Mouse (Mus musculus): ENCODE measurements around the gene Amotl2.
"Not testable (repeated sequence)": the region's sequence is repeated elsewhere in the genome, so short reads cannot be mapped to it uniquely, and the experiment has no call there.

Gene Amotl2

DNA sequence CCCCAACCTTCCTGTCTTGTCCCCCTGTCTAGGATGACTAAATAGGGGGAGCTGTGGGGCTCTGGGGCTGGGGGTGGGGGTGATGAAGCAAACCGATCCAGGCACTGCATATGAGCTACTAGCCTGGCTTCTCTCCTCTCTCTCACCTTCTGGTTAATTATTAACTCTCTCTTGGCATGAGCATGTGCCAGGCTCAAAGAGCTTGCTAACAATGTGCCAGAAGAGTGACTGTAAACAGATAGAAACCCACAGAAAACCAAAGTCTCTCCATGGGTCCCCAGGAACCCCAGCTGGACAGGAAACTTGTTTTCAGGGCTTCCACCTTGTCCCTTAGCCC, 18.2 kb downstream of the Amotl2 start:
- no peak for DNase-seq (ENCODE audit: low spot score)

DNA sequence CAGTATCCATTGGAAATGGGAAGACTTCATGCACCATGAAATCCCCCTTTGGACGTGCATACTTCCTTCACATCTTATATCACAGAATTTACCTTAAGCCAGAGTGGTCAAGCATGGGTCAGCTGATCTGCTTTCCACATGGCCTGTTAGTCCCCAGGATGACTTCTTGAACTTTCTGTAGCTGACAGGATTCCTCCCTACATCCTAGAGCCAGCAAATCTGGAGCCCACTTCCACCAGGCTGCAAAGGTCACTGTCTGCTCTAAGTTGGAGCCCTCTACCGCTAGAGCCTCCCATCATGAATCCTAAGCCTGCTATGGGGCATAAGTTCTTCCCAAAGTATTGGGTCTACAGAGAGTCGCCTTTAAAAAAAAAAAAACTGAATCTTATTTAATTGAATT, 18.8 kb downstream of the Amotl2 start:
- DNase-seq (ENCODE audit: low spot score): no peak

DNA sequence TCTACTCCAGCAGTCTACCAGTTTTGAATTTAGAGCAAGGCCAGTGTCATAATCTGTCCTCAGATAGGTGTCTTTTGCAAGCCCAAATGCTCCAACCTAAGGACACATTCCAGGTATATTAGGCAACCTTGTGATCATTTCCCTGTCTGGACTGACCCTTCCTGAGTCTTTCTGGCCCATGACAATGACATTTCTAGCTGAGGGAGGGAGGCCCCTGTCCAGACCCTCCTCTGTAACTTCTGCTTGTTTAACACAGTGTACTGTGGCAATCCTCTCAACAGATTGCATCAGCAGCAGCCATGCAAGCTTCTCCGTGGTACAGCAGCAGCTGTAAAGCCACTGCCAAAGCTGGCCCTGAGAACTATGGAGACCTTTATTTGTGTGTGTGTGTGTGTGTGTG, 19.5 kb downstream of the Amotl2 start:
- DNase-seq (ENCODE audit: low spot score): no peak

DNA sequence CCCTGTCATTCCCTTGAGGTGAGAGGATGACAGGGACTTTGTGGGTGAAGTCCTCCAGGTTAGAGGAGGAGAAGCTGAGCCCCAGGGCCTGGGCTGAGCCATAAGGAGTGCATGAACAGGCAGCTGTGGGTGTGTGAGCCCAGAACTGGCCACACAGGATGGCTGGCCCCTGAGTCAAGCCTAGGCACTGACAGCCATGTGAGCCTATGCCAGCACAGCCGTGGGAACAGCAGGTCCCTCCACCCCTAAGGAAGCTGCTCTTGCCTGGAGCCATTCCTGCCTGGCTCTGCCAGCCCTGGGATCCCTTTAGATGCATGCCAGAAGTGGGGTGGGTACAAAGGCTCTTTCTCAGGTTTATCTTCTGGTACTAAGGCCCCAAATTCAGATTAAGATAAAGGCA, 20.9 kb downstream of the Amotl2 start:
- DNase-seq (ENCODE audit: low spot score): peak; percentile 56

DNA sequence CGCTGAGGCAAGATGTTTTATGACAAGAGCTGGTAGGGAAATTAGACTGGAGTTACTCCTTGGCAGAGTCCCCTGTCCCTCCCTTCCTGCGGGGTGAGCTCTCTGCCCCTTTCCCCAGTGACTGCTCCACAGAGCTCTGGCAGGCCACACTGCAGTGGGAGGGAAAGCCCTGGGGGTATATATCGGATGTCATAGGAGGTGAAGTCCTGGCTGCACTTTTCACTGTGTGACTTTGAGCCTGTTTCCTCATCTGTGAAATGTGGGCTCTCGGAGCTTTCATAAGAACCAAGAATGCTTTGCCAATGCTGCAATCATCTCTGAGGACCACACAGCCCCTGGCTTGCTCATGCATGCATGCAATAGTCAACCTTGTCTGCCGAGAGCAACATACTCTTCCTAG, 30.3 kb downstream of the Amotl2 start:
- DNase-seq (ENCODE audit: low spot score): no peak

DNA sequence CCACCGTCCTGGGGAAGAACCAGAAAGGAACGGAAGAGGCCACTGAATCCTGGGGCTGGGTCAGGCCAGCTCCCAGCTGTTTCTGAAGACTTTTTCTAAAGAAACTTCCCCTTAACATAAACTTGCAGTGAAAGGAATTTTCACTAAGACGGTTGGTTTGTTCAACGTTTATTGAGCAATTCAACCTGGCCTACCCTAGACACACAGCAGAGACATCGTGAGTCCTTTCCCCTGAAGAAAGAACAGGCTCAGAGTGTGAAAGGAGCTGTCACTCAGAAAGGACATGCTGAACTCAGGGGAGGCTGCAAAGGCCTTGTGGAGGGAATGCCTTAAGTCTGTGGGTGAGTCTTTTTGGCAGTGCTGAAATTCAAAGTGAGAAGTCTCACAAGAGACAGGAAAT, 31.4 kb downstream of the Amotl2 start:
- DNase-seq (ENCODE audit: low spot score): no peak

DNA sequence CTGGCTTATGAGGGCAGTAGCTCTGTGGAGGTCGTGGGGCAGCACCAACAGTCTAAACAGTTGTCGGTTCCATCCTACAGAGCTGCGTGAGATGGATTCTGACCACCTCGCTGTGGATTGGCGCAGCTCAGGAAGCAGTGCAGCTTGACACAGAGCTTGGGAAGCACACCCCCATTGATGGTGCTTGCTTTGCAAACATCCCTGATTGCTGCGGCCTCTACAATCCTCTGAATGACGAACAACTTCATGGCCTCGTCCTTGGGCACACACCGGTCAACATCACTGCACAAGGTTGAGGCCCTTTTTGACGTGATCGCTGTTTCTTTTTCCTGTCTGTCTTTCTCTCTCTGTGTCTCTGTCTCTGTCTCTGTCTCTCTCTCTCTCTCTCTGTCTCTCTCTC, 32.7 kb downstream of the Amotl2 start:
- no peak for DNase-seq (ENCODE audit: low spot score)

DNA sequence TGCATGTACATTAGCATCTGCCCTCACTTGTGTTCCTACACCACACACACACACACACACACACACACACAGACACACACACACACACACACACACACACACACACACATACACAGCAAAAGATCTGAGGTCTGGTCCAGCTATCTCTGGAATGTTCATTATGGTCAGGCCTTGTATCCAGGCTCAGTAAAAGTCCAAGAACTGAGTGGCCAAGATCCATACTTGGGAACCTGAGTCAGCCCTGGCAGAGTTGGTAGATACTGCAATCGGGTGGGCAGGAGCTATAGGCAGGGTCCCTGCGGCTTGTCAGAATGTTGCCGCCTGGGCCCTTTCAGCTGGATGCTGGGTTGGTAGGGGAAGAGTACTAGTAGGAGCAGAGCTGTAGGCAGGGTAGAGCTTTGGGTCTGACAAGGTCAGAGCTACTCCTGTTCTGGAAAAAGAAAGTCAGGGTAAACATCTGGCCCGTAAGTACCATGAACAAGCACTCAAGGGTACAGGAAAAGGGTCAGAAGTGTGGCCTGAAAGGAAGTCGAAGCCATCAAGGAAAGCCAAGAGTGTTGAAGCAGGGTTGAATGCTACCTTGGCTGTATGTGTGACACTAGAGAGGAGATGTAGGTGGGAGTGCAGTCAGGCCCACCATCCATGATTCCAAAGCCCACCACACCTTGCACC, 35.3 kb downstream of the Amotl2 start:
- no peak for DNase-seq (ENCODE audit: low spot score)

DNA sequence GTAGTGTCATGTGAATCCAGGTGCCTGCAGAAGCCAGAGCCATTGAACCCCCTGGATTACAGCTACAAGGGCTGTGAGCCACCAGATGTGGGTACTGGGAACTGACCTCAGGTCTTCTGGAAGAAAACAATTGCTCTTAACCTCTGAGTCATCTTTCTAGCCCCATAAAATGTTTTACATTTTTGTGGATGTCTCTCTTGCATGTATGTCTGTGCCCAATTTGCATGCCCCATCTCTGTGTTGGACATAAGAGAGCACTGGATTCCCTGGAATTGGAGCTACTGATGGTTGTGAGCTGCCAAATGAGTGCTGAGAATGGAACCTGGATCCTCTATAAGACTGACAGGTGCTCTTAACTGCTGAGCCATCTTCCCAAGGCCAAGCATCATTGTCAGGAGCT, 36.8 kb downstream of the Amotl2 start:
- DNase-seq (ENCODE audit: low spot score): no peak

DNA sequence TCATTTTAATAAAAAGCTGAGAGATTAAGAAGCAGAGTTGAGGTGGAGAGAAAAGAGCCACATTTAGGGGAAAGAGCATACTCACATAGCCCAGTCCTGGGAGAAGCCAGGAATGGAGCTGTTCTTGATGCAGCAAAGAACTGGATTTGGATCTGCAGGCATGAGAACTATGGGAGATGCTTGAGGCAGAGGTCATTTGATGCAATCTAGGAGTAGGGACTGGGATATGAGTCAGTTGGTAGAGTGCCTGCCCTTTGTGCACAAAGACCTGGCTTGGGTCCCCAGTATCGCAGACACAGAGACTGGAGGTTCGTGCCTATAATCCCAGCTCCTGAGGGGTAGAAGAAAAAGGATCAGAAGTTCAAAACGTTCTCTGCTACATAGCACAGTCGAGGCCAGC, 38.7 kb downstream of the Amotl2 start:
- DNase-seq (ENCODE audit: low spot score): no peak

DNA sequence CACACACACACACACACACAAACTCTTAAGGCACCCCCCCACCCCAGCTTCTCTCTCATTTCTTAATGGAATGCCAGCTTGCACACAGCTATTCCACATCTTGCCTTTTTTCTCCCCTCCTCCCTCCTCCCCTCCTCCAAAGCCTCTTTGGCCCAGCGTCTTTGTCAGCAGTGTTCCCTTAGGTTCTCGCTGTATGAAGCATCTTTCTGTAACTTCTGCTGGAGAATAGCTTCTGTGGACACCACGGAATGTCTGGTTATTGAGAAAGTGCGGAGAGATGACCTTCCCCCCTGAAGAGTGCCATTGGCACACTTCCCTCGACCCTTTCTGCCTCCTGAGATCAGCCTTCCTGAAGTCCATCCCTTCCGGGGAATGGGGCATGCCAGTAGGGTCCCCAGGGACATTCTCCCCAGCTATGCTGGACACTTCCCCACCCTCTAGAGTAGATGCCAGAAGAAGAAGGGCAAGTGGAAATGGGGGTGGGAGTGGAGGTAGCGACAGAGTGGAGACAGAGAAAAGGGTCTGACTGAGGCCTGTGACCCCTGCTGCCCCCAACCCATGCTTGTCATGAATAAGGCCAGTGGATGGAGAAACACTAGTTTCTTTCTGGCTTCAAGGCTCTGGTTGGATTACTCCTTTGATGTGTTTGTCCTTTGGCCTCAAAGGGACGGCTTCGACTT, 39.3 kb downstream of the Amotl2 start:
- no peak for DNase-seq (ENCODE audit: low spot score)

DNA sequence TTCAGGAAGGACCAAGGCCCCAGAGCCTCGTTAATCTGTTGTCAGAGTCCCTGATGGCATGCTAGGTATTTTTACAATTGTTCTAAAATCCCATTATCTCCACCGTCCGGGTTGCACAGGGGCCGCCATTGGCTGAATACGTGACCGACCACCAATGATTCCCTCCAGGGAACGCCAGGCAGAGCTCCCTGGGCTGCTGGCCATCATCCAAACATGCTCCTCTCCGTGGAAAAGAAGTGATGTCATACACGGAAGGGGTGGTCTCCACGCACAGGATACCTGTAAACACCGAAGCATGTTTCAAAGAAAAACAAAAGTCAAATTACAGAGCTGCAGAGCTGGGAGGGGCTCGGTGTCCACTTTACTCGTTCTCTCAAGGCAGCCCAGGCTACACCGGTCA, 39.9 kb downstream of the Amotl2 start:
- no peak for DNase-seq (ENCODE audit: low spot score)

DNA sequence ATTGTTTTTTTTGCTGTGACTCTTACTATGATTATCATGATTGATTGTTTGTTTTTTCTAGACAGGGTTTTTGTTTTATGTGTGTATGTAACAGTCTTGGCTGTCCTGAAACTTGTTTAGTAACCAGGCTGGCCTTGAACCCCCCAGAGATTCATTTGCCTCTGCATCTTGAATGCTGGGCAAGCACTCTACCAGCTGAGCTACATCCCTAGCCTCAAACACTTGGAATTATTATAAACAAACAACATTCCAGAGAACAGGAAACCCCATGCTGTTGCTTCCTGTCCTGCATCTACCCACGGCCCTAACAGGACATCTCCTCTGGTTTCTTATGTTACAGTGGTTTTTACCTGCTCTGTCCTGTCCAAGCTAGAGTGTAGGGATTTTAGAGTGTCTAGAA, 42.4 kb downstream of the Amotl2 start:
- DNase-seq (ENCODE audit: low spot score): no peak

DNA sequence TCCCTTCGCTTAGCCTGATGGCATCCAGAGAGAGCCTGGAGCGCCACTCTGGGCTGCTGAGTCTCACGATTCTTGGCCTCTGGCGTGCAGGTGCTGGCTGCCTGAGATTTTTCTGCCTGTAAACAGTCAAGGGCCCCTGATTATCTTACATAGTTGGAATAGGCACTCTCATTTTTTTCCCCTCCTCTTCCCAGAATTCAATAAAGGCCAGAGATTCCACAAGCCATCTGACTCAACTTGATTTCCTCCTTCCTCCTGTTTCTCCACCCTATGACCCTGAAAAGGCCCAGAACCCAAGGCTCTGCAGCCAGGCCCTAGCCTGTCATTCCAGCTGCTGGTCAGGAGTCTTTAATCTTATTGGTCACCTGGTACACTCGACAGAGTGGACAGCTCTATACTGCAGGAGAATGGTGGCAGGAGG, 43.1 kb downstream of the Amotl2 start:
- DNase-seq (ENCODE audit: low spot score): no peak

DNA sequence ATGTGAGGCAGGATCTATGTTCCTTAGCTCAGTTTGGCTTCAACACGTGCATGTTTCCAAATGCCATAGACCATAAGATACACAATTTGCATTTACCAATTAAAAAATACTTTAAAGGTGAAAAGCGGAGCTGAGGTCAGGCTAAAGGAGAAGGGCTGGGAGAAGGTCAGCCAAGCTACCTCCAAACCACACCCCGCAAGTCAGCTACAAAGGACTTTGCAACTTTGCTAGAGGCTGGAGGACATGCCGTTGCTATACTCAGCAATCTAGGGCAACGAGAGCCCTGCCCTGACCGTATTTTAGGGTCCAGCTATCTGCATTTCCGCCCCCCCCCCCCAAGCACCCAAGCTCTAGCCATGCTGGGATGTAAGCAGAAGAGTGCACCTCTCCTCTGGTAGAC, 45.1 kb downstream of the Amotl2 start:
- no peak for DNase-seq (ENCODE audit: low spot score)

DNA sequence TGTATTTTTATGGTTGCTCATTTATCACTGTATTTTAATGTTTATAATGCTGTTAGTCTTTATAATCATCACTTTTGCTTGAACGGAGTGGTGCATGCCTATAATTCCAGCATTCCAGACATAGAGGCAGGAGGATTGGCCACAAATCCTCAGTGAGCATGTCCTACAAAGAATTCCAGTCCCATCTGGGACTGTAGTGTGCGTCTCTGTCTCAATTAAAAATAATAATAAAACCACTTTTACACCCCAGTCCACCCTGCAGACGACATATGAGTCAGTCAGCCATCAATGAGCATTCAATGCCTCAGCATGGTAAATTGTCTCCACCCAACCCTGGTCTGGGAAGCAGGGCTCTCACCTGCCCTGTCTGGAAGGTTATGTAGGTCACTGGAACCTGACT, 46.4 kb downstream of the Amotl2 start:
- DNase-seq (ENCODE audit: low spot score): no peak

DNA sequence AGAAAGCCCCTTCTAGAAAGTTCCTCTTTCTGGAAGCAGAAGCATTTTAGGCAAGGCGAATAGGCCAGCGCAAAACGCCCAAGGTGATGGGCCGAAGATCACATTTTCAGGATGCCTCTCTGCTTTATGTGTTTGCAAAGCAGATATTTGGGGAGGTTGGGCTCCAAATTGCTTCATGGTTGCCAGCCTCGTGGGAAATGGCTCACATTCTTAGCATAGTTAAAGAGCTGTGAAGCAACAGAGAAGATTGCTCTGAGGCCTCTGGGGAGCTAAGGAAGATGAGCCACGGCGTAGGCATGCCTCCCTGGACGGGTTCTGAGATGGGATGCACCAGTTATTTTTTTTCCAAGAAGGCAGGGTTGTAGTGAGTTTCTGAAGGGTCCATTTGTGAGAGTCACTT, 47.0 kb downstream of the Amotl2 start:
- peak; percentile 48 for DNase-seq (ENCODE audit: low spot score)

DNA sequence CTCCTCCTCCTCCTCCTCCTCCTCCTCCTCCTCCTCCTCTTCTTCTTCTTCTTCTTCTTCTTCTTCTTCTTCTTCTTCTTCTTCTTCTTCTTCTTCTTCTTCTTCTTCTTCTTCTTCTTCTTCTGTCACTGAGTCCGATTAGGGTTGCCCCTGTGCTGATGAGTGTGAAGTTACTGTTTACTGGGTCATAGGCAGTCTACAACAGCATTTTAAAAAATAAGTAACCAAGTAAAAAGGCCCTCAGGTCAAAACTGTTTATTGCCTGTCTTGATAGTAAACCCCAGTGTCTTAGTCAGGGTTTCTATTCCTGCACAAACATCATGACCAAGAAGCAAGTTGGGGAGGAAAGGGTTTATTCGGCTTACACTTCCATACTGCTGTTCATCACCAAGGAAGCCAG, 48.1 kb downstream of the Amotl2 start:
- not testable (repeated sequence) for DNase-seq (ENCODE audit: low spot score)

DNA sequence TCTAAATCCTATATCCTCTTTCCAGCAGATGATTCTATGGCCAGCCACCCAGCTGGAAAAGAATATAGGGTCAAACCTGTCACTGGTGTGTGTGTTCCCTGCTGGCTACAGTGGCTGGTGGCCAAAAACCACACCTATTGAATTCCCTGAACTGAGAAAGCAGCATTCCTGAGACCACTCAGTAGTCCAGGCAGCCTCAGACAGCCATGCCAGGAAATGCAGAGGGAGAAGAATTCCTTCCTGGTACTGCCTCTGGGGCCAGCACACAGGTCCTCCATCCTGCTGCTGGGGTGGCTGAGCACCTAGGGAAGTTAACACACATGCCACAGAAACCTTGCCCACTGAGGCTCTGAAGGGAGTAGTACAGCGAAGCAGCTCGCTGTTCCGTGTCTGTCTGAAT, 50.3 kb downstream of the Amotl2 start:
- no peak for DNase-seq (ENCODE audit: low spot score)

DNA sequence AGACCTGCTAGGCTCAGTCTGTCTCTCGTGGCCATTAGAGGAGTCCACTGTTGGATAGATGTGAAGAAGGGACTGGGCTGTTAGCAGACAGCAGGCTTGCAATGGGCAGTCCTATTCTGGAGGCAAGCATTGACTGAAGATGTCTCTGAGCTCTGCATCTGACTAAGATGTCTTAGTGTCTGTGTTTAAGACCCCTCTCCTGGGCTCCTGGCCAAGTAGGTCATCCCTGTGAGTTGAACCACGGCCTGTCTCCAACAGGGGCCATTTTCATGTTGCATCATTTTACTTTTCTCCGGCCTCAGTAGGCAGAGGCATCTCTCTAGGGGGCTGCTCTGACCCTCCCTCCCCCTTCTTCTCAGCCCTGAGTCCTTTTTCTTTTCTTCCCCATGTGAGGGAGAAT, 52.8 kb downstream of the Amotl2 start:
- no peak for DNase-seq (ENCODE audit: low spot score)

DNA sequence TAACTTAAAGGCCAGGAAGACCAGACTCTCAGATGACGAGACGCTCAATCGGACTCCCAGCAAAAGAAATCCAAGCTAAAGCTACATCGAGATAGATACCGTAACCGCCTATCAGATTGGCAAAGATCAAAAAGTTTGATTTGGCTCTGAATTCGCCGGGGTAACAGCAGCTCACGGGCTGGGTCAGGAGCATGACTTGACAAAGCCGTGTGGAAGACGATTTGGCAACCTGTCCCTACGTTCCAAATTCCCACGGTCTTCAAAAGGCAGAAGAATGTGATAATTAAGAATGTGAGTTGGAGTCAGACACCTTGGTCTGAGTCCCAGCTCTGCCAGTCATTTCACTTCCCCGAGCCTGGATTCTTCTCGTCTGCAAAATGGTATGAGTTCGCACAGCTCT, 53.7 kb downstream of the Amotl2 start:
- no peak for DNase-seq (ENCODE audit: low spot score)

DNA sequence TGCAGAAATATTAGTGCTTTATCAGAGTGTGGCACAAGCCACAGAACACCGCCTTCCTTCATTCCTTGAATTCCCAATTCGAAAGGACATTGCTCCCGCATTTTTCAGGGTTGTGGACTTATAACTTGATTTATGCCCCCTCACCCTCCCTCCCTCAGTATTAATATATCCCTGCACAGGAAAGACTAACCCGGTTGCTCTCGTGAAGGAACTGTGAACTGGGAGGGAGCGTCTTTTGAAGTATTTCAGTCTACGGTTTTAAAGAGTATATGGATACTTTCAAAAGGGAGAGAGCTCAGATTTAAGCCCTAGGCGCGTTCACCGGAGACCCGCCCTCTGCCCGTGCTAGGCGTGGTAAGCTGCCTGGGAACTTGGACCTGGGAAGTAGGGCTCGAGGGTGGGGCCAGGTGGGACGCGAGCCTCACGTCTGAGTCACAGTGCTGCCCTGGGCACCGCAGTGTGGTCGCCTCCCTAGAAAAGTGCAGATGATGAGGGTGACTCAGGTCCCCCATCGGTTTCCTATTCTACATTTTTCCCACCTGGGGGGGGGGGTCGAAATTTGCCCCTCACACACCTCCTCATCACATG, 54.9 kb downstream of the Amotl2 start:
- peak; percentile 80 for DNase-seq (ENCODE audit: low spot score)

DNA sequence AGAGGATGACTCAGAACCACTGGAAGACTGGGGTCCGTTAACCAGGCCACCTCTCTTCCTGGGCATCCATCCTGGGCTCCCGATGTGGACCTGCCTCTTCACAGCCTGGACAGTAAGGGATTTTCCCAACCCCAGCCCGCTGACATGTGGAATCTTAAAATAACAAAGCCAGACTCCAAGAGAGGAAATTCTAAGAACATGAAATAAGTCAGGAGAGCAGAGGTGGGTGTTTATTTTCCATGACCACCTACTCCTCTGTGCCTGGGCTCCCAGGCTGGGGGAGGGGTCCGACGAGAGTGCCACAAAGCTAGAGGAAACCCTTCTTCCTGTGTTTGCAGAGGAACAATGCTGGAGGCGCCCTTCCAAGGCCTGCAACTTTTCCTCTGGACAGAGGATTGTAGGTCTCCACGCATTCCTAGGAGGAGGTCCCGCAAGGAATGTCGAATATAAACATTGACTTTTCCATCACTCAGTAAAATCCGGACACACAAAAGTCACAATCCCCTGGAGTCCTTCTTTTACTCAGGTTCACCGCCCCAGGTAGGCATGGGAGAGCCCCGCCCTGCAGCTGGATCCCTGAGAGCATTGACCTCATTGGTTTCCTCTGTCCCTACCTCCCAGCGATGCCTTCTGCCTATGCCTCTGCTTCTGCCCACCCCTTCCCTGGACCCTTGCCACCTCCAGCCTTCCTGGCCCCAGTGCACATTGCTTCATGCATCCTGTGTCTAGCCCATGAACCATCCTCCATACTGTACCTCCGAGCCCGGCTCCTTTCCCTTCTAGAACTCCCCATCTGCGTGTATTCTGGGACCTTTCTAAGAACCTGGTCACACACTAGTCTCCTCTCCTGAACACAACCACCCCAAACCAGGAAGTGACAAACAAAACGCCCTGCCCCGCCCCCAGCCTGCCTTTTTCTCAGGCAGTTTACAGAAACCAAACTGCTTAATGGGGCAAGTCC, 61.4 kb downstream of the Amotl2 start:
- DNase-seq (ENCODE audit: low spot score): peak; percentile 36

Measured in urinary bladder, postnatal 14 days (tissue).